Mouse (Mus musculus) right cerebral cortex, adult 18-20 months (tissue): Measurements from ENCODE around the gene Copa.

Experiments
- DNase-seq: peaks from one replicate; pipeline ENCODE4 v3.0.0; 2022; ENCODE audit warnings: mixed read lengths

The Copa gene

DNA sequence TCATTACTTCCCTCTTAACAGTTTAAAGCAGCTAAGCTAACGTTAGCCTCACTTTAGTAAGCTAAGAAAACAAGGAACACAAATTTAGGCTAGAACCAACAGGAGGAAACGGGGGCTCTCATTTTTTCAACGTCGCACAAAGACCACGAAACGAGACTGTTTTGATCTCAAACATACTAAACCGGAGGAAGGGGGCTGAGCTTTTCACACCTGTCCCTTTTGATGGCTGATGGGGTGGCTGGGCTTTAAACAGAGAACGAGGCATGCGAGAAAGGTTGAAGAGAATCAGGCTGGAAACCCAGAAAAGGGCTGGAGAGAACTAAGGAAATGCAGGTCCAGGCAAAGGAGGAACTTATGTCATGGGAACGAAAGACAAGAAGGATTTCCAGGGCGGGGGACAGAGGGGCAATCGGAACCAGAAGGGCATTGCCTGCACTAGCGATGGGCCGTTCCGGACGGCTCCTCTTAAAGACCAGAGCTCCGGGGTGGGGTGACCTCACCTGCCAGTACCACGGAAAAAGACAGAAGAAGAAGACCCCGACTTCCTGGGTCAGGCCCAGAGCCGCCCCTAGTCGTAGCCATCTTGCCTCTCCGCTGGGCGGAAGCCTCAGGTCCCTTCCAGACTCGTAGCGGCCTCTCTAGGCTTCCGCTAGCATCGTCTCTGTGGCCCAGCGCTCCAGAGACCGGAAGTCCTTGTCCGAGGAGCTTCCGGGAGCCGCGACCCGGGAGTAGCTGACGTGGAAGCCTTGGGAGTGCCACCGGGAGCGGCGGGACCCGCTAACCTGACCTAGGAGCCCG lies at the start of gene Copa, which contains the start of gene Ncstn:
Gene Copa, plus strand, starts transcription at position 429 of the 798 bp plus-strand sequence.
Gene Ncstn, minus strand, starts transcription at position 695 of the 798 bp plus-strand sequence.
- DNase-seq = peak; percentile 95

DNA sequence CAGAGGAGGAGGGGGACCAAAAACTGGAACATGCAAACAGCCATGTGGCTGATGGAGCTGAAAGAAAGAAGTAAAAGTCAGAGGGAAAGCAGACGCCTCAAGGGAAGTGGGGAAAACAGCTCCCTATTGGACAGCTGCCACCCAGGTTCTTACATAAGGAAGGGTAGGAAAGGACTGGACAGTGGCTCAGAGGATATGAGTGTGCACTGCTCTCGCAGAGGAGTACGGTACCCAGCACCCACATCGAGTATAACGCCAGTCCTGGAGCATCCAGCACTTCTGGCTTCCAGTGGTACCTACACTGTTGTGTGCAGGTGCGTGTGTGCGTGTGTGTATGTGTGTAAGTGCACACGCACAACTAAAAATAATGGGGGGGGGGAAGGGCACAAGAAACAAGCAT lies 35.9 kb upstream of the Copa start:
- DNase-seq = no peak

- DNase-seq = no peak
Measured at GRCm38 (mm10) chr1:172046938-172047337, 35.4 kb upstream of the Copa start.

DNA sequence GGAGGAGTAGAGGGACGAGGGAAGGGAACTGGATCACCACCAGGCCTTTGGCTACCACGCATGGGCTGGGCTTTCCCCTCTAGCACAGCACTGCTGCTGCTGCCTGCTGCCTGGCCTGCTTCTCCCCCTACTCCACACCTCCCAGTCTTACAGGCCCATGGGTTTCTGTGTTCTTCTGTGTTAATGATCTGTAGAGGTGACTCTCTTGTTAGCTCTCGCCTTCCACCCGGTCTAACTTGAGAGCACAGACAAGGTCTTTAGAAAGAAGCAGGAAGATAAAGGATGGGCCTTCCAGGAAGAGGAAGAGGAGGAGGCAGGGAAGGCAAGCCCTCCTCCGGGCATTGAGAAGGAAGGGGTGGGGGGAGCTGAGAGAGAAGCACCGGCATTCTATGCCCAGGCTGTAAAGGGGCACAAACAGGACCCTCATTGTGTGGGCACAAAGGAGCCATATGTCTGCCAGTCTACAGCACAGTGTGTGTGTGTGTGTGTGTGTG lies 34.0 kb upstream of the Copa start:
- DNase-seq = no peak

DNA sequence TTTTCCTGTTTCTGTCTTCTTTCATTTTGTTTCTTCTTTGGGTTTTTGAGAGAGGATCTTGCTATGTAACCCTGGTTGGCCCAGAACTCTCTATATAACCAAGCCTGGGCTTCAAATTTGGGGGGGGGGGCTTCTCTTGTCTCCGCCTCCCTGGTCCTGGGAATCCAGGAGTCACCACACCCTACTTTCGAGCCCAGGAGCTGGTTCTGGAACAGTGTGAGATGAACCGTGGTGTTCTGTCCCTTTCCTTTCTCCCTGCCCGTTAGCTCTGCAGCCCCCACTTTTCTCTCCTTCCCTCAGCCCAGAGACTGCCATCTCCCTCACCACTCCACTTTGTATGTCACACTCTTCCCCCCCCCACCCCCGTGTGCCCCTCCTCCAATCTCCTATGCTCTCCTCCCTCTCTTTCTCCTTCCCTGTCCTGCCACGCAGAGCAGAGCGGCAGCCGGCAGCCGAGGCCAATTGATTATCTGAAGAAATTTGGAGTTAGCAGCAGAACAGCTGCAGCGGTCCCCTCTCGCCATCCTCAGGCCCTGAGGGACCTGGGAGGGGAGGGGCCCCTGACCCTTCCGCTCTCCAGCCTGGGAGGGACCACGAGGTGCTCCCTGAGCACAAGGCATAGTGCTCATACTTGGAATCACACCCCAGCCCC lies 33.1 kb upstream of the Copa start:
- DNase-seq = no peak

DNA sequence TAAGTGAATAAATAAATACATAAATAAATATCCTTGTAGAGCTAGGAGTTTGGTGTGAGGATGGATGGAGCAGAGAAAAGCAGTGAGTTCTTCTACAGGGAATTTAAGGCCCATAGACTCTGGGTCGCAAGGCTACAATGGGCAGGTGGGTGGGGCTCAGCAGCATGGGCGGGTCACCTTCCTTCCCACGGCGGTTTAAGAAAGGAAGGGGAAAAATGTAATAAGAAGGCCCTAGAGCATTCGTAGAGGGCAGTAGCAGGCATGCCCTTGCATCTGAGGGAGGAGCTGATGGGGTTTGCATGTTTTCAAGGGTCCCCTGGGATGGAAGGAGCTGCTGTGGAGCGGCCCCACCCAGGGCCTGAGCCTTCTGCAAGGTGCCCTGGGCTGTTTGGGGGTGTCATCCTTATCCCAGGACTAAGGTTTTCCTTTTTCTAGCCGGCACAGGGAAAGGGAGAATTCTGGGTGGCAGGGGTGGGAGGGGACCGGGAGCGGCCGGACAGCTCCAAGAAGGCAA lies 29.5 kb upstream of the Copa start:
- no peak for DNase-seq

DNA sequence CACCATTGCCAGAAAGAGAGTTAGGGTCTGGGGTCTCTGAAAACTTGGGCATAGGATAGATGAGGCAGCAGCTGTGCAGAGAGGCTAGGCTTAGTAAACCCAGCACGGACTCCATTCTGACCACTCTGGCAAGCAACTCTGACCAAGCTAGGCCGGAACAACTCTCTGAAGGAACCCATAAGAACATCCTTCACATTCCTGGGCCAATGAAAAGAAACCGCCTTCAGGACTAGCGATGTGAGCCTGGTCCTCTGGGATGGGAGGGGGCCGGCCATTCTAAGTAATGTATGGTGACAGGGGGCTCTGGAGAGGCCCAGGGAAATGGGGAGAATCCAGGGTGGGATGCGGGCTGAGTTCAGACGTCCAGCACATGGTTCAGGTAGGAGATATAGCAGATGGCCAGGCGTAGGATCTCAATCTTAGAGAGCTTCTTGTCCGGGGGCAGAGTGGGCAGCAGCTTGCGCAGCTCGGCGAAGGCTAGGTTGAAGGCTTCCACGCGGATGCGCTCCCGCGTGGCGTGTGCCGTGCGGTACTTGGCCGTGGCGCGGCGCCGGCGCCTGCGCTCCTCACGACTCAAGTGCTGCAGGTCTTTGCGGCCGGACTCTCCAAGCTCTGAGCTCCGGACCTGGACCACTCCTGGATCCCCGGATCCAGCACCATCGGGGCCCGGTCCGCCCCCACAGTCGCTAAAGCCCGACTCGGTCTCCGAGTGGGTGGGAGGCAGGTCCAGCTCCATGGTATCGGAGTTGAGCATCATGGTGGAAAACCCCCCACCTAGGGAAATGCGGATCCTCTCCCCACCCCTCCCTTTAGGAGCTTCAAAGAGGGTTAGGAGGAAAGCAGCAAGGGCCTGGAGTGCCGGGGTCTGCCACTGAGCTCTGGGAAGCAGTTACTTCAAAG lies 28.5 kb upstream of the Copa start:
- no peak for DNase-seq

DNA sequence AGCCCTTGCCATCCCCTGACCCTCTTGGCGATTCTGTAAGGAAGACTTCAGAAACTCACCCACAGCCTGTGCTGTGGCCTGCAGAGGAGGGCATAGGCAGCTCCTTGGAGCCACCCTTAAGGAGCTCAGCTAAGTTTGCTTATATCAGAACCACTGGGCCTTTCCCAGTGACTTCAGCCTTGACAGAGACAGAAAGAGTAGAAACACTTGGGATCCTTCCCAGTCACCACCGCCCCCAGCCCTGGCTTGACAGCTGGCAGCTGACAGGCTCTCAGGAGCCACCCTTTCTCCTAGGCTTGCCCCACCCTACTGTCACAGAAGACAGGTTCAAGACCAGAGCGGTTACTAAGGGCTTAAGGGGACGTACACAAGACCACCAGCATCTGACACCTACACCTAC lies 26.1 kb upstream of the Copa start:
- peak; percentile 71 for DNase-seq

- DNase-seq = no peak
Measured at GRCm38 (mm10) chr1:172057491-172057921, 24.8 kb upstream of the Copa start, which contains the start of gene Nhlh1. Gene Nhlh1, minus strand, starts transcription at chr1:172057573.

DNA sequence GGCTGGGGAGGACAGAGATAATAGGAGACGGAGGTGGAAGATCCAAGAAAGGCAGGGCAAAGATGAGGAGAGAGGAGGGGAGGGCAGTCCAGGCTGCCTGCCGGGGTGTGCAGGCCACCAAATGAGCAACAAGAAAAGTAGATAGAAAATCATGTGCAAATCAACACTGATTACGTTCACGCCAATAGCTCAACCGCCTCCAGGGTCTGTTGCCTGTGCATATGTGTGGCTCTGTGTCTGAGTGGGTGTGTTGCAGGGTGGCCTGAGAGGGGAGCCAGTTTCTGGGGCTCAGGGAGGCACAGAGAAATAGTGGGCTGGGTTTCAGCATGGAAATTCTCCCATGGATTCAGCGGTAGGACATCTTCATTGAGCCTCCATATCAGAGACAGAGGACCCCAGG lies 24.0 kb upstream of the Copa start:
- DNase-seq = no peak

DNA sequence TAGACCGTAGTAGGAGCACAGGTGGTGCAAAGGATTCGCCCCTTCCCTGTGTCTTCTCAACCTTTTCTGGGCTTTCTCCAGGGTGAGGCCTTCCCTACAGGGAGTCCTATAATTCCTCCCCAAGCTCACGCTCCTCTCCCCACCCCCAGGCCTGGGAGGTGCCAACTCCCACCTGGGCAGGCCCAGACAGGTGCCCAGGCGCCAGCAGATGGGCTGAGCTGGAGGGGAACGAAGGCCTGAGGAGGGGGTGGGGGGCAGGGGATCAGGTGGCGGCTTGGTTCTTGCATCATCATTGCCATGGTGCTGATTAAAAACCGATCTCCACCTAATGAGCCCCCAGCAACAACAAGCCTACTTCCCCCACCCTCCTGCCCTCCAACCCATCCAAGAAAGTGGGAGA lies 23.5 kb upstream of the Copa start:
- DNase-seq = no peak

DNA sequence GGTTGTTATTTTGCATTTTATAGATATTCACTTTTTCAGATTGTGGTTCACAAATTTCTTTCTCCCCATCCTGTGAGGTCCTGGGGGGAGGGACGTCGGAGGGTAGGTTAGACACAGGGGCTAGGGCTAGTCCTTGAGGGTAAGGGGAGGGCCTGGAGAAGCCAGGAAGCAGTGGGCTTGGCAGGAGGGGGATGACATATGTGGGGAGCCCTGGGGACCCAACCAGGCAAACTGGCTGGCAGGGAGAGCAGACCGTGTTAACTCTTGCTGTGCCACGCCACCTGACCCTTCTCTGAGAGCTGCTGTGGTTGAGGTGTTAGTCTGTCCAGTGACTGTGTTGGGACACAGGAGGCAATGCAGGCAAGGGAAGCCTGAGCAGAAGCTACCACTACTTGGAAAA lies 21.7 kb upstream of the Copa start:
- no peak for DNase-seq

DNA sequence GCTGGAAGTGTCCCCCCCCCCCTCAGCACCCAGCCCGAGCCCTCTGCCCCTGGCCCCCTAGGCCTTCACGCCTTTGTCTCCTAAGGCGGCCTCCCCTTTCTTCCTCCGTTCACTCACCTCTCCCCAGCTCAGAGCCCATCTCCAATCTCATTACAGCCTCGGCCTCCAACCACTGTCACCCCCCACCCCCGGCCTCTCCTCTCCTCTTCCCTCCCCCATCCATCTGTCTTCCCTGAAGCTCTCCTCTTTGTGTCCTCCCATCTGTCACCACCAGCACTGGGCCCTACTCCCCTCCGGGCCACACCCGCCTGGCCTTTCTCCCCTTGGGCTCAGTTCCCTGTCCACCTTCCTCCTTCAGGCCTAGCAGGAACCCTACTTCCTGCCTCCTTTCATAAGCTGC lies 21.1 kb upstream of the Copa start:
- DNase-seq = no peak

- no peak for DNase-seq
Measured at GRCm38 (mm10) chr1:172062101-172062500, 20.2 kb upstream of the Copa start.

GRCm38 (mm10) chr1:172063291-172064023 lies 18.9 kb upstream of the Copa start:
- DNase-seq = no peak

- peak; percentile 46 for DNase-seq
Measured at GRCm38 (mm10) chr1:172064613-172065141, 17.7 kb upstream of the Copa start.

GRCm38 (mm10) chr1:172070227-172070626 lies 12.1 kb upstream of the Copa start:
- DNase-seq = no peak

- DNase-seq = no peak
Measured at GRCm38 (mm10) chr1:172071556-172071955, 10.8 kb upstream of the Copa start.

- DNase-seq = no peak
Measured at GRCm38 (mm10) chr1:172072604-172073003, 9.7 kb upstream of the Copa start.

DNA sequence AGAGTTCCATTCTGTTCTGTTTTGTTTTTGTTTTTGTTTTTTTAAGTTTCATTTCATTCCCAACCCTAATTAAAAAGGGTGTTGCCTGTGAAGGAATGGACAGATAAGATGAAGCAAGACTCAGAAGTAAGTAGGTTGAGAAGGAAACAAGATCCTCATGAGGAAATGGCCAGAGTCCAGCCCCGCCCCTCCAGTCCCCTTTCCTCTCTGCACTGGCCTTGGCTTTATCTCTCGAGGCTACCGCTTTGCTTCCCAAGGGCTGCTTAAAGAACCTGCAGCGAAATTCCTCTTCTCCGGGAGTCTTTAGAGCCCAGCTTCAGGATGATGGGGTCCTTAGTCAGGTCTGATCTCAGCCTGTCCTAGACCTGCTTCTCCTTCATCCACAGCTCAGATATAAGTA lies 4.3 kb upstream of the Copa start:
- no peak for DNase-seq

GRCm38 (mm10) chr1:172082899-172083445 lies 643 bp downstream of the Copa start:
- no peak for DNase-seq
